Mouse (Mus musculus): ENCODE data around the gene Fbxl17. TPM values are rescaled to one million over a fixed set of nuclear protein-coding genes. Genes with fewer than 3 reads are reported as not detected.

Fbxl17 gene
- polyA plus RNA-seq, 1 experiment from 2014 or later = 3.3 TPM

DNA sequence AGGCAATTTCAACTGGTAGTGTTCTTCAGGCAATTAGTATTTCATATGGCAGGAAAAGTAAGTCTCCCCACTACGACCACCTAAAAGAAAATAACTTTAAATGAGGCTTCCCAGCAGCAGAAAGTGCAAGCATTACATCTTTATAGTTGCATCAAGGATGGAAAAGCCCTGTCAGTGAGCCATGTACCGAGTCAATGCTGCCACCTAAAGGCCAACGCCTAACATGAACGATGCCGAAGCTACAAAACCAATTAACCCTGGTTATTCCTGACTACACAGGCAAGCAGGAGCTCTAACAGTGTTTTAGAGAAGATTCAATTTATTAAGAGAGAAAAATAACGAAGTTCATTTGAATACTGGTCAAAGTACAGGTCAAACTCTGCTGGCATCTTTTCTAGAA is 32.0 kb downstream of the Fbxl17 start:
- 9% methylated on average over 6 of the region's 6 CpGs for WGBS (ENCODE audit: insufficient replicate concordance)
- Histone ChIP-seq H3K4me3 (ENCODE audit: low read depth, low read length) (no peak overlapping the region), H3K4me2 (ENCODE audit: low read depth, low read length) (no peak overlapping the region), H3K4me1 (ENCODE audit: insufficient read depth) (no peaks in the 10 kb centered on the region), H3K9me3 (ENCODE audit: low read length) (no peaks in the 10 kb centered on the region), H3K27ac (ENCODE audit: low read depth) (no peak overlapping the region), H3K9ac (replicated peaks) (no peak overlapping the region), H3K27me3 (ENCODE audit: insufficient read depth, low read length) (no peaks in the 10 kb centered on the region), H3K36me3 (replicated peaks; ENCODE audit: insufficient read depth, low read length) (no peaks in the 10 kb centered on the region; the same call in 1 of the 2 replicates)
- ATAC-seq = no peak
- peak; percentile 61 for DNase-seq
- TF ChIP-seq CTCF (IDR thresholded peaks at IDR 0.05; ENCODE audit: low read depth) (peak; percentile 88), EP300 (IDR thresholded peaks at IDR 0.05; ENCODE audit: low read depth) (no peak)

DNA sequence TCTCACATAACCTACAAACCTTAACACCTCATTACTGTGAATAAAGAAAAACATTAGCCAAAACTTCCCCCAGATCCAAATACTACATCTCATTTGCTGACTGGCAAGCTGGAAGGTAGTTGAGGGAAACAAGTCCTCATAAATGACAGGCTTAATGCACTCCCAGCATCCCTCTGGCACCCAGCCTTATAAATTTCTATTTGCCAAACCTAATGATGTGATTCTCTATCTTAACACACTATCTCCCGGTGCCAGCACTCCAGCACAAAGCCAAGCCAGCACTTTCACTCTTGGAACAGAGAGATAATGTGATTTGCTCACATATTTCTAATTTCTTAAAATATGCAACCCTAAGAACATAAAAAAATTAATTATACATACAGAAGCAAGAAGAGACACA is 34.6 kb downstream of the Fbxl17 start:
- Histone ChIP-seq H3K27me3 (ENCODE audit: insufficient read depth, low read length) (no peaks in the 10 kb centered on the region), H3K4me2 (ENCODE audit: low read depth, low read length) (no peak overlapping the region), H3K4me1 (ENCODE audit: insufficient read depth) (no peaks in the 10 kb centered on the region), H3K4me3 (ENCODE audit: low read depth, low read length) (no peak overlapping the region), H3K9ac (replicated peaks) (no peak overlapping the region), H3K27ac (ENCODE audit: low read depth) (no peak overlapping the region), H3K36me3 (replicated peaks; ENCODE audit: insufficient read depth, low read length) (no peaks in the 10 kb centered on the region; the same call in 1 of the 2 replicates), H3K9me3 (ENCODE audit: low read length) (no peaks in the 10 kb centered on the region)
- DNase-seq (no peak), ATAC-seq (no peak)
- TF ChIP-seq EP300 (IDR thresholded peaks at IDR 0.05; ENCODE audit: low read depth) (no peak), CTCF (IDR thresholded peaks at IDR 0.05; ENCODE audit: low read depth) (no peak)
- 69% methylated on average over 1 of the region's 1 CpGs for WGBS (ENCODE audit: insufficient replicate concordance)

DNA sequence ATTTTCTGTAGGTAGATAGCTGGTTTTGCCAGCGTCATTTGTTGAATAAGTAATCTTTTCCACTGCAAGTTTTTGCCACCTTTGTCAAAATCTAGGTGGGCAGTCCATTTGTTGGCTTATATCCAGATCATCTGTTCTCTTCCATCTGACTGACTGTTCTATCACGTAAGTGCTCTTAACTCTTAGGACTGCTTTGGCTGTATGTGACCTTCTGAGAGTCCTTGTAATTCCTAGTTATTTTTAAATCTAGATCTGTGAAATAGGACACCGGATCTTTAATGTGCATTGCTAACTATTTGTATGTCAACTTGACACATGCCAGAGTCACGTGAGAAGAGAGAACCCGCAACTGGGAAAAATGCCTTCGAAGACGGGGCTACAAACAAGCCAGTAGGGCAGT is 37.3 kb downstream of the Fbxl17 start:
- no peak overlapping the region for H3K4me2 ChIP-seq (ENCODE audit: low read depth, low read length)
- no peak overlapping the region for H3K4me3 ChIP-seq (ENCODE audit: low read depth, low read length)
- H3K36me3 ChIP-seq (replicated peaks; ENCODE audit: insufficient read depth, low read length) = no peaks in the 10 kb centered on the region; the same call in 1 of the 2 replicates
- H3K27ac ChIP-seq (ENCODE audit: low read depth) = no peak overlapping the region
- no peak overlapping the region for H3K9ac ChIP-seq (replicated peaks)
- no peaks in the 10 kb centered on the region for H3K4me1 ChIP-seq (ENCODE audit: insufficient read depth)
- no peak for TF ChIP-seq CTCF (IDR thresholded peaks at IDR 0.05; ENCODE audit: low read depth)
- no peak for TF ChIP-seq EP300 (IDR thresholded peaks at IDR 0.05; ENCODE audit: low read depth)
- no peaks in the 10 kb centered on the region for H3K9me3 ChIP-seq (ENCODE audit: low read length)
- no peak for DNase-seq
- WGBS (ENCODE audit: insufficient replicate concordance) = 86% methylated on average over 7 of the region's 7 CpGs
- ATAC-seq = no peak
- H3K27me3 ChIP-seq (ENCODE audit: insufficient read depth, low read length) = no peaks in the 10 kb centered on the region

- DNase-seq = no peak
- Histone ChIP-seq H3K9ac (replicated peaks) (no peak overlapping the region), H3K36me3 (replicated peaks; ENCODE audit: insufficient read depth, low read length) (no peaks in the 10 kb centered on the region), H3K9me3 (ENCODE audit: low read length) (no peaks in the 10 kb centered on the region), H3K4me1 (ENCODE audit: insufficient read depth) (no peaks in the 10 kb centered on the region), H3K27ac (ENCODE audit: low read depth) (no peak overlapping the region), H3K4me3 (ENCODE audit: low read depth, low read length) (no peak overlapping the region), H3K27me3 (ENCODE audit: insufficient read depth, low read length) (no peaks in the 10 kb centered on the region), H3K4me2 (ENCODE audit: low read depth, low read length) (no peak overlapping the region)
- no peak for TF ChIP-seq CTCF (IDR thresholded peaks at IDR 0.05; ENCODE audit: low read depth)
- no peak for TF ChIP-seq EP300 (IDR thresholded peaks at IDR 0.05; ENCODE audit: low read depth)
- no peak for ATAC-seq
- WGBS (ENCODE audit: insufficient replicate concordance) = 88% methylated on average over 9 of the region's 9 CpGs
Observed at GRCm38 (mm10) chr17:63459712-63460495, 39.9 kb downstream of the Fbxl17 start.

DNA sequence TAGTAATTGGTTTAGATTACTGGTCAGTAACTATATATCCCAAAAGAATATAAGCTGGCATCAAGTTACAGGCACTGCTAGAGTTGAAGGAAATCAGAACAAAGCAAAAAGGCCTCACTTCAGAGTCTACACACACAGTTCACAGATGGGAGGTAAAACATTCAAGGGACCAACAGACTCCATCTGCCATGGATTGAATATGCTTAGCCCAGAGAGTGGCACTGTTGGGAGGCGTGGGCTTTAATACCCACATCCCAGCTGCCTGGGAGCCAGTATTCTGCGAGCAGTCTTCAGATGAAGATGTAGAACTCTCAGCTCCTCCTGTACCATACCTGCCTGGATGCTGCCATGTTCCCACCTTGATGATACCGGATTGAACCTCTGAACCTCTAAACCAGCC is 41.8 kb downstream of the Fbxl17 start:
- ATAC-seq = no peak

GRCm38 (mm10) chr17:63451311-63452006 is 48.4 kb downstream of the Fbxl17 start:
- no peak overlapping the region for H3K4me2 ChIP-seq (ENCODE audit: low read depth, low read length)
- DNase-seq (no peak), ATAC-seq (no peak)
- no peak overlapping the region for H3K27ac ChIP-seq (ENCODE audit: low read depth)
- H3K9ac ChIP-seq (replicated peaks) = no peak overlapping the region
- TF ChIP-seq EP300 (IDR thresholded peaks at IDR 0.05; ENCODE audit: low read depth) (no peak), CTCF (IDR thresholded peaks at IDR 0.05; ENCODE audit: low read depth) (no peak)
- H3K4me3 ChIP-seq (ENCODE audit: low read depth, low read length) = no peak overlapping the region
- WGBS (ENCODE audit: insufficient replicate concordance) = 68% methylated on average over 10 of the region's 10 CpGs
- no peaks in the 10 kb centered on the region for H3K36me3 ChIP-seq (replicated peaks; ENCODE audit: insufficient read depth, low read length)
- H3K9me3 ChIP-seq (ENCODE audit: low read length) = no peaks in the 10 kb centered on the region
- no peaks in the 10 kb centered on the region for H3K27me3 ChIP-seq (ENCODE audit: insufficient read depth, low read length)
- H3K4me1 ChIP-seq (ENCODE audit: insufficient read depth) = no peaks in the 10 kb centered on the region

More for the DNA sequence above, 41.8 kb downstream of the Fbxl17 start:
- H3K27me3 ChIP-seq (ENCODE audit: insufficient read depth, low read length) = no peaks in the 10 kb centered on the region
- DNase-seq = no peak
- no peak overlapping the region for H3K4me3 ChIP-seq (ENCODE audit: low read depth, low read length)
- WGBS (ENCODE audit: insufficient replicate concordance) = 90% methylated on average over 3 of the region's 3 CpGs
- H3K4me1 ChIP-seq (ENCODE audit: insufficient read depth) = no peaks in the 10 kb centered on the region
- H3K4me2 ChIP-seq (ENCODE audit: low read depth, low read length) = no peak overlapping the region
- H3K27ac ChIP-seq (ENCODE audit: low read depth) = no peak overlapping the region
- H3K36me3 ChIP-seq (replicated peaks; ENCODE audit: insufficient read depth, low read length) = no peaks in the 10 kb centered on the region
- H3K9me3 ChIP-seq (ENCODE audit: low read length) = no peaks in the 10 kb centered on the region
- TF ChIP-seq EP300 (IDR thresholded peaks at IDR 0.05; ENCODE audit: low read depth) (no peak), CTCF (IDR thresholded peaks at IDR 0.05; ENCODE audit: low read depth) (no peak)
- H3K9ac ChIP-seq (replicated peaks) = no peak overlapping the region
